Mouse (Mus musculus): ENCODE measurements around the gene Il1b.

- TF ChIP-seq POLR2A (IDR thresholded peaks at IDR 0.05; ENCODE audit: borderline replicate concordance, insufficient read depth, low read length) (no peak), CTCF (IDR thresholded peaks at IDR 0.05; ENCODE audit: borderline replicate concordance, insufficient read depth, low read depth, low read length) (no peak)
These were observed 56.1 kb downstream of the Il1b start for GRCm38 (mm10) chr2:129314880-129315279.
